Mouse (Mus musculus) C2C12 (cell line): Measurements from ENCODE around the gene E130308A19Rik.

Experiments
- CTCF ChIP-seq: IDR thresholded peaks from one replicate; pipeline ENCODE4 v1.5.1; 2011; ENCODE audit not compliant: control insufficient read depth, insufficient read depth, insufficient read length
- MAX ChIP-seq: IDR thresholded peaks from one replicate; pipeline ENCODE4 v1.6.1; 2011; ENCODE audit warnings: mild to moderate bottlenecking, control low read depth
- USF1 ChIP-seq: IDR thresholded peaks from one replicate; pipeline ENCODE4 v1.6.1; 2011; ENCODE audit warnings: low read depth, mild to moderate bottlenecking, control low read depth, moderate library complexity

GRCm38 (mm10) chr4:59727187-59727877, 101.3 kb downstream of the E130308A19Rik start:
- TF ChIP-seq CTCF: no peak
- TF ChIP-seq MAX: no peak
- TF ChIP-seq USF1: no peak
